Mouse (Mus musculus) forebrain, embryonic 10.5 days (tissue): Measurements from ENCODE around the gene Gstcd. TPM values are rescaled to one million over a fixed set of nuclear protein-coding genes. Genes with fewer than 3 reads are reported as not detected.
A peak's percentile ranks its signal among the peaks of the same experiment; 100 is the strongest.

Experiments used
- DNase-seq: peaks from one replicate; pipeline ENCODE4 v3.0.0-alpha.2; 2017; ENCODE audit warnings: low spot score; ENCODE audit errors: extremely low spot score
- H3K27ac ChIP-seq: fragments of 300-500 bp; sonication (generic); 2 replicates; pipeline ENCODE4 v1.5.1; 2016; ENCODE audit warnings: mild to moderate bottlenecking
- H3K27me3 ChIP-seq: fragments of 300-500 bp; sonication (generic); 2 replicates; pipeline ENCODE4 v1.6.1; 2016; ENCODE audit warnings: mild to moderate bottlenecking; ENCODE audit not compliant: poor library complexity, severe bottlenecking
- H3K36me3 ChIP-seq: fragments of 300-500 bp; sonication (generic); replicated peaks from 2 replicates; pipeline ENCODE4 v1.6.1; 2016; ENCODE audit warnings: mild to moderate bottlenecking, moderate library complexity
- H3K4me1 ChIP-seq: fragments of 300-500 bp; sonication (generic); 2 replicates; pipeline ENCODE4 v1.6.1; 2016
- H3K4me3 ChIP-seq: fragments of 300-500 bp; sonication (generic); 2 replicates; pipeline ENCODE4 v1.5.1; 2016; ENCODE audit warnings: mild to moderate bottlenecking, moderate library complexity
- H3K9me3 ChIP-seq: fragments of 300-500 bp; sonication (generic); 2 replicates; pipeline ENCODE4 v1.6.1; 2016; ENCODE audit warnings: mild to moderate bottlenecking, moderate library complexity
- WGBS: fragments of 180-500 bp; shearing (Covaris S2); methylation state at CpG from one replicate; pipeline ENCODE4 v1.1.7; 2016; 5-methylcytosine and 5-hydroxymethylcytosine counted together
- polyA plus RNA-seq: library from polyadenylated mRNA; unstranded; fragments of >200 nt; fragmentation: Nextera tagmentation; extraction: Ambion mirVana; gene quantifications from 2 replicates; pipeline ENCODE4 v1.2.1, GENCODE M21; 2016

Gstcd gene
- polyA plus RNA-seq, 1 experiment from 2014 or later = 10.0 TPM

- 93% methylated on average over 7 of the region's 7 CpGs for WGBS
- Histone ChIP-seq H3K27ac (no peak overlapping the region), H3K9me3 (no peaks in the 10 kb centered on the region), H3K36me3 (peaks cover 39% of the 10 kb centered on the region), H3K4me3 (no peak overlapping the region), H3K4me1 (no peaks in the 10 kb centered on the region), H3K27me3 (no peaks in the 10 kb centered on the region)
- no peak for DNase-seq
Measured at GRCm38 (mm10) chr3:132995172-132995903, 96.5 kb downstream of the Gstcd start.

DNA sequence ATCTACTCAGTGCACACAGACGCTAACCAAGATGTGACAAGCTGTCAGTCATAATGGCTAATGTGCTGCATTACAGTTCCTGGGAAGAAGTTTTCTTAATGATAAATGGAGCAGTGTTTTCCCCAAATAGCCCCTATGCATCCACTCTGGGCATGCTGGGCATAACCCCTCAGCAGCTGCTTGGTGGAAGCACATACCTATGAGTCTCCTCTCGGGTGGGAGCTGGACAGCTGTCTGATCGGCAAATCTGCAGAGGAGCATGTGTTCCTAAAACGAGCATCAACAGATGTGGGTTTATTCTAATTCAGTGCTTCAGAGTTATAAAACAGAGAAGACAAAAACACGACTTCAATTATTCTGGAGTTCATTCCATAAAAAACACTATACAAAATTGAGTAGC lies 105.6 kb downstream of the Gstcd start:
- 94% methylated on average over 5 of the region's 5 CpGs for WGBS
- H3K36me3 ChIP-seq = peaks cover 48% of the 10 kb centered on the region
- no peaks in the 10 kb centered on the region for H3K4me1 ChIP-seq
- no peak overlapping the region for H3K27ac ChIP-seq
- no peaks in the 10 kb centered on the region for H3K27me3 ChIP-seq
- no peak for DNase-seq
- no peak overlapping the region for H3K4me3 ChIP-seq
- no peaks in the 10 kb centered on the region for H3K9me3 ChIP-seq

- WGBS = 82% methylated on average over 4 of the region's 4 CpGs
- Histone ChIP-seq H3K9me3 (no peaks in the 10 kb centered on the region), H3K27ac (no peak overlapping the region), H3K36me3 (peaks cover 67% of the 10 kb centered on the region), H3K4me3 (no peak overlapping the region), H3K27me3 (no peaks in the 10 kb centered on the region), H3K4me1 (no peaks in the 10 kb centered on the region)
- DNase-seq = no peak
Measured at GRCm38 (mm10) chr3:132983845-132984485, 107.9 kb downstream of the Gstcd start.

DNA sequence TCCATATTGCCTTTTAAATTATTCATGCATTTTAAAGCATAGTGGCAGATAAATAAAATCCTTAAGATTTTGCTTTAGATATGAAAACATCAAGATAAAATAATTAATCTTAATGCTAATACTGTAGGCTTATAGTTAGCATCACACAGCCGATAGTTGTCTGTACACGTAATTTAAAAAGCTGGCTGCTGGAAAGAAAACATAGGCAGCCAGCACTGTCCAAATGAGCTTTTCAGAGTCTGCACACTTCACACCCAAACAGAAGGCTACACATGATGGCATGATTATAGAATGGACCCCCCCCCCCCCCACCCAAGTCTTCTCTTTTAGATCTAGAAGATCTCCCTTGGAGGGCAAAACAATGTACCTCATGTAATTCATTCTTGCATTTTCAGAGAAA lies 109.9 kb downstream of the Gstcd start:
- no peaks in the 10 kb centered on the region for H3K9me3 ChIP-seq
- no peaks in the 10 kb centered on the region for H3K27me3 ChIP-seq
- H3K36me3 ChIP-seq = peaks cover 61% of the 10 kb centered on the region
- DNase-seq = no peak
- H3K27ac ChIP-seq = no peak overlapping the region
- no peak overlapping the region for H3K4me3 ChIP-seq
- WGBS = 100% methylated on average over 2 of the region's 2 CpGs
- H3K4me1 ChIP-seq = no peaks in the 10 kb centered on the region

- no peaks in the 10 kb centered on the region for H3K4me1 ChIP-seq
- no peak for DNase-seq
- H3K36me3 ChIP-seq = peaks cover 42% of the 10 kb centered on the region
- H3K9me3 ChIP-seq = no peaks in the 10 kb centered on the region
- no peak overlapping the region for H3K4me3 ChIP-seq
- no peaks in the 10 kb centered on the region for H3K27me3 ChIP-seq
- 89% methylated on average over 12 of the region's 12 CpGs for WGBS
- H3K27ac ChIP-seq = no peak overlapping the region
Measured at GRCm38 (mm10) chr3:132979781-132980461, 111.9 kb downstream of the Gstcd start.

- Histone ChIP-seq H3K36me3 (no peaks in the 10 kb centered on the region), H3K4me1 (no peaks in the 10 kb centered on the region), H3K9me3 (no peaks in the 10 kb centered on the region), H3K4me3 (no peak overlapping the region), H3K27me3 (no peaks in the 10 kb centered on the region), H3K27ac (no peak overlapping the region)
- WGBS = 85% methylated on average over 5 of the region's 5 CpGs
- DNase-seq = no peak
Measured at GRCm38 (mm10) chr3:132966255-132966654, 125.6 kb downstream of the Gstcd start.

- no peak for DNase-seq
- WGBS = 80% methylated on average over 9 of the region's 9 CpGs
- Histone ChIP-seq H3K36me3 (no peaks in the 10 kb centered on the region), H3K27me3 (no peaks in the 10 kb centered on the region), H3K27ac (no peak overlapping the region), H3K4me3 (no peak overlapping the region), H3K4me1 (no peaks in the 10 kb centered on the region), H3K9me3 (no peaks in the 10 kb centered on the region)
Measured at GRCm38 (mm10) chr3:132964715-132965507, 126.9 kb downstream of the Gstcd start.

DNA sequence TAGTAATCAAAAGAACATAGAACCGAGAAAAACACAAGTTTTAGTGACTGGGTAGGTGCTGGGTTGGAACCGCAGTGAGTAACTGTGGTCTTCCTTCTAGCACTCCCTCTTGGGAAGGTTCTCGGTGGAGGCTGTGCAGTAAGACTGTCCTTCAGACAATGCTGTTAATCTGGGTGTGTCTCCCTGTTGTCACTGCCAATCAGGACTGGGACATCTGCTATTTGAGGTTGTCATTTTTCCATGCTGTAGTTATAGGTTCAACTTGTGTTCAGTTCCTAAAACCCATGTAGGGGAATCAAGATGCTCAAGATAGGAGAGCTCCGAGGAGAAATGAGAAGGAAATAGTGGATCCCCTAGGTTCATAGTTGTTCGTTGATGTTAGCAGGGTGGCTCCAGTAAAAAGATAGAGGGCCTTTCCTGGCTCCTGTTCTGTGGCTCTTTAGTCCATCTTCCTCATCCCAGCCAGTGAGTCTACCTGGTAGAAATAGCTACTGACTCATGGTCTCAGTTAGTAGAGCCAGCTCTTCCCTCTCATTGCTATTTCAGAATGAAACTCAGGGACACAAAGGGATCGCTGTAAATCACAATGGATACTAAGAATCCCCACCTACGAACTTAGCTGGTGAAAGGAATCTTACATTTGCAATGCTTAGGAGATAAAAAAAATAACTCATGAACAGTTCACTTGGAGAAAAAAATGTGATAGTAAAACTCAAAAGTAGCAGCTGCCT lies 129.0 kb downstream of the Gstcd start:
- no peaks in the 10 kb centered on the region for H3K9me3 ChIP-seq
- no peaks in the 10 kb centered on the region for H3K4me1 ChIP-seq
- DNase-seq = no peak
- no peak overlapping the region for H3K27ac ChIP-seq
- H3K36me3 ChIP-seq = no peaks in the 10 kb centered on the region
- WGBS = 87% methylated on average over 7 of the region's 7 CpGs
- H3K27me3 ChIP-seq = no peaks in the 10 kb centered on the region
- no peak overlapping the region for H3K4me3 ChIP-seq

DNA sequence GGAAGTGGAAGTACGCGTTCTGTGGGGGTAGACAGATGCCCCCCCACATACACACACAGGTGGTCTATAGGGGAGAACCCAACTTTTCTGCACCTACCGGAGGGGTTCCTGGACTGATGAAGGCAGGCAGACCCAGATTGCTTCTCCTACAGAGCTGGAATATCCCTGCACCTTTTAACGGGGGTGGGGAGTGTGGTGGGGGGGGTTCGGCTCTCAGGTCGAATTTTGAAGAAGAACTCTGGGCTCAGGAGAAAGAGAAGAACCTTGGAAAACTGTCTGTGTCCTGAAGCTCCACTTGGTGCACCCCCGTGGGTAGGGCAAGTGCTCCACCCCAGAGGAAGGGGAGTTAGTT lies 141.3 kb downstream of the Gstcd start:
- no peaks in the 10 kb centered on the region for H3K9me3 ChIP-seq
- H3K27me3 ChIP-seq = peaks cover 60% of the 10 kb centered on the region
- H3K4me1 ChIP-seq = peaks cover 26% of the 10 kb centered on the region
- peak overlapping the region; percentile 81 for H3K27ac ChIP-seq
- no peaks in the 10 kb centered on the region for H3K36me3 ChIP-seq
- 10% methylated on average over 7 of the region's 7 CpGs for WGBS
- H3K4me3 ChIP-seq = peak overlapping the region; percentile 63
- no peak for DNase-seq

DNA sequence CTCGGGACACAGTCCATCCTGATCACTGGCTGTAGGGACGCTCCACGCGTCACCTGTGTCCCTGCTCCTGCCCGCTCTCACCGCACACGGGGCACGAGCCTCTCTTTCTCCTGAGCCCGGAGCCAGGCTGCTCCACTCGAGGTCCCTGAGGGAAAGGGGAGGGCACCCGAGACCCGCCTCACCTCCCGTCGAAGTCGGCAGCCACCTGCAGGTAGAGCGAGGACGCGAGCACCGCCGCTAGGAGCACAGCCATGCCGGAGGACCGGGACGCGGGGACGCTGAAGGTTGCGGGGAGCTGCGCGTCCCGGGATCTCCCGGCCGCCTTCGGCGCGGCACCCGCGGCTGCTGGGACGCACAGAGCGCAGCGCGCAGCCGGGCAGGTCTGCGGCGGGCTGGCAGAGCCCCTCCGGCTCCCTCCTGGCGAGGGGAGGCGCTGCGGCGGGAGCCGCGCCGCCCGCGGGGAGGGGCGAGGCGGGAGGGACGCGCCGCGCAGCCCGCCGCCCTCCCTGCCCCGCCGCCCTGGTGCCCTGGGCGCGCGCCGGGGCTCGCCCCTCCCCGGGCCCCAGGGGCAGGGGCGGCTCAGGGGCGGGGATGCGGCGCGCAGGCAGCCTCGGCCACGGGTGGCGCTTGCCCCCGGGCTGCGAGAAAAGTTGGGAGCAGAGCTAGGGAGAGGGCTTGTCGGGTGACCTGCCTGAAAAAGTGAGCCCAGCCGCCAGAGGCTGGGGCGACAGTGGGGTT lies 141.9 kb downstream of the Gstcd start, which contains the start of gene Npnt:
Gene Npnt, minus strand, starts transcription at position 501 of the 738 bp plus-strand sequence.
- no peaks in the 10 kb centered on the region for H3K36me3 ChIP-seq
- H3K9me3 ChIP-seq = no peaks in the 10 kb centered on the region
- H3K4me3 ChIP-seq = peak within 1 kb of the TSS; percentile 63
- WGBS = under 1% methylated on average over 71 of the region's 82 CpGs
- H3K4me1 ChIP-seq = peaks cover 30% of the 10 kb centered on the region
- peak; percentile 56 for DNase-seq
- peaks cover 60% of the 10 kb centered on the region for H3K27me3 ChIP-seq
- peak within 1 kb of the TSS; percentile 81 for H3K27ac ChIP-seq

GRCm38 (mm10) chr3:132949380-132949790 lies 142.4 kb downstream of the Gstcd start:
- H3K27me3 ChIP-seq = peaks cover 60% of the 10 kb centered on the region
- WGBS = 0% methylated on average over 25 of the region's 26 CpGs
- peak overlapping the region; percentile 63 for H3K4me3 ChIP-seq
- no peaks in the 10 kb centered on the region for H3K9me3 ChIP-seq
- no peaks in the 10 kb centered on the region for H3K36me3 ChIP-seq
- peaks cover 36% of the 10 kb centered on the region for H3K4me1 ChIP-seq
- peak overlapping the region; percentile 81 for H3K27ac ChIP-seq
- peak; percentile 55 for DNase-seq
